Mouse (Mus musculus) CD8-positive naive resting alpha-beta T cell, adult 2 months (primary cell): ENCODE measurements at regions not wholly inside any gene's neighbourhood (a gene's known extent, or its start where the extent isn't known, plus 50 kb on each side); places are given as distances from the start of the nearest gene placed in this dataset.
A peak's percentile ranks its signal among the peaks of the same experiment; 100 is the strongest.
"Not testable (repeated sequence)": the region's sequence is repeated elsewhere in the genome, so short reads cannot be mapped to it uniquely, and the experiment has no call there.

ENCODE experiments used
- DNase-seq, 2 experiments: peaks; one replicate each; pipeline ENCODE4 v3.0.0; 2022; ENCODE audit warnings: low read depth in 2 of 2, low spot score in 2 of 2

DNA sequence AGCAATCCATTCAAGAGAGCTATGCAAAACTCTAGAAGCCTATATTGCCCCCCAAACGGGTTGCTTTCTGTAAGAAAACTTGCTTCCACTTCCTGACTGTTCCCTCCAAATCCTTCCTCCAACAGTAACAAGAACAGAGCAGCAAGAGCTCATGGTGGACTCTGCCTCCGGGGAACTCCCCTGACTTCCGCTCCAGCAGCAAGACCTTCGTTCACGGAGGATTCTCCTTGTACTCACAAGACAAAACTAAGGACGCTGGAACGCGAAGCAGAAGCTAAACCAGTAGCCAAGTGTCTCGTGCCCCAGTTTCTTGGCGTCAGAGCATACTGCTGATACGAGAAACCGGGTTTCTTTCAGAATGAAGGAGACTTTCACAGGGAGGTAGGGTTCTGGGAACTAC is 50.7 kb downstream of the H2al2a start:
- DNase-seq: no peak

DNA sequence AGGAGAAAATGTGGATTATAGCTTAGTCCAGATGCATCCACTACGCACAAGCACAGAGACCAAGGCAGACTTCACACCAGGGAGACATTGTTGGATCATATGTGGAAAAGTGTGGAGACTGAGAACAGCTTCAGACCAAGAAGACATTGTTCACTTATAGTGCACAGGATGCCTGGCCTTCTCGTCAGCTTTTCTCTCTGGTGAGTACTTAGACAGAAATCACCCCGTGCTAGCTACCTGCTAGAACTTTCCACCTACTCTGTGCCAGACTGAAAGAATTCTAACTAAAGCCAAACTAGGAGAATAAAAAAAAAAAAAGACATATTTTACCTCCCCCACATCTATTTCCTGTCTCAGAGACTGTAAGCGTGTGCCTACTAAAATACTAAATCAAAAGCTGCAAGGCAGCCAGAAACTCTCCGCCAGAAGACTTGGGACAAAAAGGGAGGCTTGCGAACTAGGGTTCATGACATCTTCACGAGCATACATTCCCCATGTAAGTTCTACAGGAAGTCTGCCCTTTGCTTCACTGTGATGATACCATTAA is 51.3 kb downstream of the H2al2a start:
- no peak for DNase-seq

DNA sequence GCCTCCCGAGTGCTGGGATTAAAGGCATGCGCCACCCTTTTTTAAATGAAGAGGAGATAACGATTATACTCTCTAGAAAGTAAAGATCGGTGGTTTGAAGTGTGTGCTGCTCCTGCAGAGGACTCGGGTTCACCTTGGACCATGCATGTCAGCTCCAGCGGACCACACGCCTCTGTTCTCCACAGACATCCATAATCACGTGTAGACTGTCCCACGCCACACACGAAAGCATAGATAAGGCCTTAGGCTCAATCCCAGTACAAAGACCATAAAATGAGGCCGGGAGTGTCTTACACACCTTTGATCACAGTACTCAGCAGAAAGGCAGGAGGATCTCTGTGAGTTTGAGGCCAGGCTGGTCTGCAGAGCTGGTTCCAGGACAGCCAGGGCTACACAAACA is 53.3 kb downstream of the H2al2a start:
- DNase-seq: no peak

DNA sequence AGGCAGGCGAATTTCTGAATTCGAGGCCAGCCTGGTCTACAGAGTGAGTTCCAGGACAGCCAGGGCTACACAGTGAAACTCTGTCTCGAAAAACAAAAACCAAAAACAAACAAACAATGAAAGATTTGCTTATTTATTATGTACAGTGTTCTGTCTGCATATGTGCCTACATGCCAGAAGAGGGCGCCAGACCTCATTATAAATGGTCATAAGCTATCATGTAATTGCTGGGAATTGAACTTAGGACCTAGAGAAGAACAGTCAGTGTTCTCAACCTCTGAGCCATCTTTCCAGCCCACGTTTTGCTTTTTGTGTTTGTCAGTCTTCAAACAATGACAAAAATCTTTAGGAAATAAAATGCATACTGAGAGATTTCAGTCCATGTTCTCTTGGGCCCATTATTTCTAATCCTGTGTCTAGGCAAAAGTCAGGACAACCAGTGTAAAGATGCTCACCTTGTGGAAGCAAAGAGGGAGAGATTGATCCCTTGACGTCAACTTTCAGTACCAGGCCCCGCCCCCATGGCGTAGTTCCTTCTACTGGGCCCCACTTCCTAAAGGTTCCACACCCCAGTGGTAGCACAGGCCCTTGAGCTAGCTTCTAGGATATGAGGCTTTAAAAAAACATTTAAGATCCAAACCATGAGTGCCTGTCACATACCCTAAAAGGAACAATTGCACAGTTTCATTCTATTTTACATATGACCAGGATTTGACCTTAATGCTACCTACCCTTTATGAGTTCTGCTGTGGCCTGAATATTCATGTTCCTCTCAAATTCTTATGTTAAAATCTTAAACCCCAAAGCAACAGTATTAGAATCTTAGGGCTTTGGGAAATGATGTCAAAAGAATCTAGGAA is 54.0 kb downstream of the H2al2a start:
- peak in 1 of 2 experiments; percentile 9 for DNase-seq

DNA sequence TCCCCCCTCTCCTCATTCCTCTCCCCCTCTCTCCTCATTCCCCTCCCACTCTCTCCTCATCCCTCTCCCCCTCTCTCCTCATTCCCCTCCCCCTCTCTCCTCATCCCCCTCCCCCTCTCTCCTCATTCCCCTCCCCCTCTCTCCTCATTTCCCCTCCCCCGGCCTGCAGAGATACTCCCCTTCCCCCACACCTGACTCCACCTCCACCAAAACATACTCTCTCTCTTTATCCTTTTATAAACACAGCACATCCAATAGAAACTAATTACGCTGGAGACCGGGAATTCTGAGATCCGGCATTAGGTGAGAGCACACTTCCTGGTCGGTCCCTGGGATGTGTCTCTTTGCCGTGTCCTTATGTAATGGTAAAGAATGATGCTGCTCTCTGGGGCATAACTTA is 54.8 kb downstream of the H2al2a start:
- DNase-seq: no peak

DNA sequence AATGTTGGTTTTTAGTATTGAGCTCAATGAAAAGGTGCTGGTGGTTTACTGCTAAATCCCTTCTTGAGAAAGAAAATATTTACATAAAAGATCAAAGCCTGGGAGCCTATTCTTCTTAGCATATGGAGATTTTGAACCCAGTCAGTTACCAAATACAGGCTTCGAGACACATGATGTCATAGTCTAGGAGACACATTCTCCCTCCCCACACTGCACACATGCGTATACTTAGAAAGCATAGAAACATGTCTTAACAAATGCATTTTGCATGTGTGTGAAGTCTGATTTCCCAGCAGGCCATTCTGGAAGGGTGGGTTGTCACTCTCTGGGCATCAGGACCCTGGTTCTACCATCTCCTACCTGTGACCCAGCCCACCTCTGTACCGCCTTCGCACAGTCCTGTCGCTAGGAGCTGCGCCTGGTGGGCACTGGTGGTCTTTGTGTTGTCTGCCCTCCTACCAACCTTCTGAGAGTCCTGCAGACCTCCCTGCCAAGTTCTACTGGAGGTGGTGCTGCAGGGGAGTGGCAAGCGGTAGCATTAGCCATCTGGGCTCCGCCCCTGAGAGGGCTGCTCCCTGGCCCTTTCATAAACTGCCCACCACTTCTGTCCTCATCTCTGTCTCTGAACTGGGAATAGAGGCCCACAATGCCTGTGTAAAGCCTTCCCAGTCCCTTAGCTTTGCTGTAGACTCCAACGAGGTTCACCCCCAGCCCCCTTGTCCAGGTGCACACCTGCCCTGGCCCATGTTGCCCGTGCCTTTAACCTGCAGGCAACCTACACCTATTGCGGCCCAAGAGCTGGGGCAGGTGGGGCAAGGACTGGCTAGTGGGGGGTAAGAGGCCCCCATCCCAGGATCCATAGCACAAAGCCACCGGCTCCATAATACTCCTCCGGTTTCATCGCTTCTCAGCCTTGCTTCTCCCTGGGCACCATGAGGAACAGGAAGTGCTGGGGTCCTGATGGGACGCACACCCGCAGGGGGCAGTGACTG is 56.6 kb downstream of the H2al2a start:
- not testable (repeated sequence) for DNase-seq

DNA sequence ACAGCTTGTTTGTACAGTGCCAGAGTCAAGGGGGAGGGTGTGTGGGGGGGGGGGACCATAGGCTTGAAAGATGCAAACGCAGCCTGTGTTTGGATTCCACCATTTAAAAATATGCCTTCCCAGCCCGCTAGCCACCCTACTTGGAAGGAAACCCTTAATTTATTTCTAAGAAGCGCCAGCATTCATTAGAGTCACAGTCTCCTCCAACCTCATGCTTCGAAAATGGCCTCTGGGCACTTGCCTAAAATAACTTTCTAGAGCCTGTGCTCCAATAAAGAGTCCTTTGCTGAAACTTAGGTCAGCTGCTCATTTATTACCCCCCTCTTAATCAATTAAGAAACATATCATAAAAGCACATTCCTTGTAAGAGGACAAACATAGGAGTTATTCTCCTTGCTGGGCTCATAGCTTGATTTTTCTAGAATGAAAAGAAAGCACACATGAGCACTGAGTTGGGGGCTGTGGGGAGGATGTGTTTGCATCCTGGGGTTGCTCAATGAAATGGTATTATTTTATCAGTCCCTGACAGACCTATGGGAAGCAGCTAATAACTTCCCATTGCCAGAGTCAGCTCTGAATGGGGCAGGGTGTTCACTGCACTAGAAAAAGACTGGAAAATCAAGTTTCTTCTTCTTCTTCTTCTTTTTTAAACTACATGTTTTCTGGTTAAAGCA is 57.4 kb downstream of the H2al2a start:
- no peak for DNase-seq

DNA sequence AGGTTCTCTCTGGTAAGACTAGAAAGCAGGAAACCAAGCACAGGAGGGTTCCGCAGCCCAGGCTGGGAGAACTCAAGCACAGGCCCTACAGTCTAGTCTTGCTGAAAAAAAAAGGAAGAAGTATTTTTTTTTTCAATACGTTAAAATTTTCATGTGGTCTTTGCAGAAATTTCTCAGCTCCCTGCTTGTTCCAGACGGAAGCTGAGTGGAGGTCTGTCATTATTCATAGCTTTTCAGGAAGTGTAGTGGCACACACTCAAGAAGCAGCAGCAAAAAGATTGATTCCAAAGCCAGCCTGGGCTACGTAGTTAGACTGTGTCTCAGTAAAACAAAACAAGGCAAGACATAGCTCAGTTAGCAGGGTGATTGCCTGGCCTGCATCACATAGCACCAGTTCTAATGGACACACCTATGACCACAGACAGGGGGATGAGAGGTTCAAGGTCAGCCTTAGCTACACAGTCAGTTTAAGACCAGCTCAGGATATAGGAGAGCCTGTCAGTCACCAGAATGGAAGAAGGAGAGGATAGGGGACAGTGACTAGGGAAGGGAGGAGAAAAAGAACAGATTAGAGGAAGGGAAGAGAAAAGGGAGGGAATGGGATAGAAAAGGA is 60.1 kb downstream of the H2al2a start:
- DNase-seq: no peak

DNA sequence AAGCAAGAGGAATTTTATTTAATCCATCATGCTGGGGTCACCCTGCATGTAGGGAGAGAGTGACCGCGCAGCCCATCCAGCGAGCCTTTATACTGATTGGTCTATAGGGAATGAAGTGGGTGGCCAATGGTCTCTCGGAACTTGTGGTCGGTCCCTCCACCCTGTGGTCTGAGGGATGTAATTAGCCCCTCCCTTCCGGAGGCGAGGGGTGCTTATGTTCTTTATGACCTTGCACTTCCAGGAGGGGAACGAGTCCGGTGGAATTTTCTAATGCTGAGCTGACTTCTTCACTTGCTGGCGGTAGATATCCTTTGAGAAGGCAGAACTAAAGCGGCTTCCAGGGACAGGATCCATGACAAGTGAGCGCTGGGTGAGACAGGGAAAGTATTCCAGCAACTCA is 60.8 kb downstream of the H2al2a start:
- no peak for DNase-seq

DNA sequence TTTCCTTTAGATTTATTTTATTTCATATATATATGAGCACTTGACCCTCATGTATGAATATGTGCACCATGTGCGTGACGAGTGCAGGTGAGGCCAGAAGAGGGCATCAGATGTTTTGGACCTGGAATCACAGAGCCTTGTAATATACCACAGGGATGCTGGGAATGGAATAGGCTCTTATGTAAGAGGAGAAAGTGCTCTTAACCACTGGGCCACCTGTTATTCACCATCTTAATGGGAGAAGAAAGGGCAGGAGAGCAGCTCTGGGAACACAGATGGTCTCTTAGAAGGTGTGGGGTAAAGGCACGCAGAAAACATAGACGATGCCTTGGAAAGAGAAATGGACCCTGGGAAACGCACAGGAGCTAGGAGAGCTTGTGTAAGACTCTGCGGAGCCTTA is 61.3 kb downstream of the H2al2a start:
- no peak for DNase-seq

DNA sequence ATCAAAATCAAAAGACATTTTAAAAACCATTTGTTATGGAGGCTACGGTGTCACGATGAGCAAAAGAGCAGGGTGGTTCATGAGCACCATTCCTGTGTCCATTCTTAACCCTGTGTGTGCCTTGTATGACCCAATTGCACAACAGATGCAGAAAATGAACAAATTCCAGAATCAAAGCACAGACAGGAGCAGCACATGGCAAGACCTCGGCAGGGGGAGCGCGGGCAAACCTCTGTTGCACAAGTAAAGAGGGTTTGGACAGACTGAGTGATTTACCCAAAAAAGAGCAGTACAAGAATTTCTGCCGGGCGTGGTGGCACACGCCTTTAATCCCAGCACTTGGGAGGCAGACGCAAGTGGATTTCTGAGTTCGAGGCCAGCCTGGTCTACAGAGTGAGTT is 62.1 kb downstream of the H2al2a start:
- DNase-seq: no peak

DNA sequence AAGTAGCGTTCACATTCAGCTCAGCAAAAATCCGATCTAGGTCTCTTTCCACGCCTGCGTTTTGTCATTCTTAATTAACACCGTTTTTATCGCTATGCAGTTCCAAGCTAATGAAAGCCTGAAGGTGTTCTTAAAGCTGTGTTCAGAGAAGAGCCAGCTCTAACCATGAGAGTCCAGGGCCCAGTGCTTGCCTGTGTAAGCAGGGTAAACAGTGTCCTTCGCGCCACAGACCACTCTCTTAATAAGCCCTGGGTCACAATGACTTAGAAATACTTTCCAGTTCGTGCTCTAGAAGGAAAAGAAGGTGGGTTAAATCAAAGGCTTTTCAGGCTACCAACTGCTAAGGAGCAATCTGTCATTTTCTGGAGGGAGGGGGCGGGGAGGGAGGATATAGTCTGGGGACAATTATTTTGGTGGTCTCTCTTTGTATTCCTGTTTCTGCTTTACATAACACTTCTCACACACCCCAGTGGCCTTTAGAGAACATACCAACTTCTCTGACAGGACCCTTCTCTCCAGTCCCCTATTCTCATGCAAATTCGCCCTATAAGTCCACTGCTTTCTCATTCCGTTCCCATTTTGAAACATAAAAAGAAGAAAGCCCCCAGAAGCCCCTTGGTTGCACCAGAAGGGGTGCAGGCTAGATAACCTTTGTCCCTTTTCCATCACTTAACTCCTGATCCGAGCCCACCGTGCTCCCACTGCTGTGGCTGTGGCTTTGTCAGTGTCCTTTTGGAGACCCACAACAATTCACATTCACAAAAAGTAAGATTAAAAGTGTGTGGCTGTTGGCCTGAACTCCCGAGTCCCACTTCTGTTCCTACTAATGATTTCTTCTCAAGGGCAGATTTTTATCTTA is 63.6 kb downstream of the H2al2a start:
- no peak for DNase-seq

DNA sequence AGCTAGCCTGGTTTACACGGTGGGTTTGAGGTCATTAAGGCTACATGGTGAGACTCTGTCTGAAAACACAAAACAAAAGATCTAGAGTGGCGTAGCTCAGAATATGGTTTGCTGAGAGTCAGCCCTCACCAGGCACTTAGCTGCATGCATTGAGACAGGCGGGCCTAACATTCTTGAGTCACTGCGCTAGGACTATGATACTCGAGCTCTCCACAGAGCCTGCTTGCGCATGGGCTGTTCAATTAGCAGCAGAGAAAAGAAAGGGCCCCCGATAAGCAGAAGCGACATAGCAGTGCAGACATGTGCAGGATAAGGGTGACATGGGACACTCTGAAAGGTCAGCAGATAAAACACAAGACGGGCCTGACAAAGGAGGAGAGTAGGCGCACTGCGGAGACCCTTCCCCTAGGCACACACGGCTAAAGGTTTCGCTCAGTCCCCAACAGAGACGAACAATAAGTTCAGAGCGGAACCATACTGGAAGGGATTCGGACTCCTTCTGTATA is 64.3 kb downstream of the H2al2a start:
- DNase-seq: no peak

DNA sequence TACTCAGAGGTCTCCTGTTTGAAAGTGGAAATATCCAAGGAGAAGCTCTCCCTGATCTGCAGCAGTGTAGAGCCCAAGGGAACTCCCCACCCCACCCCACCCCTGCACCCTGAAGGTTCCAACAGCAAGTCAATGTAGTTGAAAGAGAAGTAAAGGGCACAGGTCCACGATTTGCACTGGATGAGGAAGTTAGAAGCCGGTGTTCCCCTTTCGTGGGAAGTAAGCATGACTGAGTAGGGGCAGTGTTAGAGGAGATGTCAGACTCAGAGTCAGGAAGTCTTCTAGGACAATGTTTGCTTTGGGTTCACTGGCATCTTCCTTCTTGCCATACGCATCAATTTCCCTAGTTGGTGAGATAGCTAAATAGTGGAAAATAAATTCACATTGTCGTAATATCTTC is 64.9 kb downstream of the H2al2a start:
- DNase-seq: no peak

DNA sequence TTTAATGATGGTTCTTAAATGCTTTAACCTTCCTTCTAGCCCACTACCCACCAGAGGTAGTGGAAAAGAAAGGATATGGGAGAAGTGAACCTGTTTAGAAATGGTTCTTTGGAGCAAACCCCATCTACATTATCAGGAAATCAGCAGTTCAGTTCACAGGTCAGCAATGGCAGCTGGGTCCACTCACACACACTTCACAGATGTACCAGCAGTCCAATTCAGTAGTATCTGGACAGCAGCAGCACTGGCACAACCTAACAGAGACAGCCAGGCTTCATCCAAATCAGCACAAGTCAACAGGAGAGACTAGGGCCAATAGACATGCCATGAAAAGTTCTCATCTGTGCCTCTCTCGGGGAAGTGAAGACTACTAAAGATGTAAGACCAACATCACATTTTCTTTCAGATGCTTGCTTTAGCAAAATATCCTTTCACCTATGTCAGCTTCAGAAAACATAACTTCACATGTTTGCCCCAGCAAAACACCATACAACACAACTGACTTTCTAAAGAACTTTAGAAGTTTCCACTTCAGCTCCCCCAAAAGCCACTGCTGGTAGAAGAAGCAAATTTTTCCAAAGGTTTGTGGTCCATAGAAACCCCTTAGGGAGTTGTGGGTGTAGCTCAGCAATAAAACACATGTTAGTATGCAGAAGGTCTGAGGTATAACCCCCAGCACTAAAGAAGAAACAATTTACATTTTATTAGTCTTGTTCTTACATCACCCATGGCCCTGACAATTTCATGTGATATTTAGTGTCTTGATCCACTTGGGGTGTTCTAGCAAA is 77.7 kb downstream of the H2al2a start:
- DNase-seq: no peak

DNA sequence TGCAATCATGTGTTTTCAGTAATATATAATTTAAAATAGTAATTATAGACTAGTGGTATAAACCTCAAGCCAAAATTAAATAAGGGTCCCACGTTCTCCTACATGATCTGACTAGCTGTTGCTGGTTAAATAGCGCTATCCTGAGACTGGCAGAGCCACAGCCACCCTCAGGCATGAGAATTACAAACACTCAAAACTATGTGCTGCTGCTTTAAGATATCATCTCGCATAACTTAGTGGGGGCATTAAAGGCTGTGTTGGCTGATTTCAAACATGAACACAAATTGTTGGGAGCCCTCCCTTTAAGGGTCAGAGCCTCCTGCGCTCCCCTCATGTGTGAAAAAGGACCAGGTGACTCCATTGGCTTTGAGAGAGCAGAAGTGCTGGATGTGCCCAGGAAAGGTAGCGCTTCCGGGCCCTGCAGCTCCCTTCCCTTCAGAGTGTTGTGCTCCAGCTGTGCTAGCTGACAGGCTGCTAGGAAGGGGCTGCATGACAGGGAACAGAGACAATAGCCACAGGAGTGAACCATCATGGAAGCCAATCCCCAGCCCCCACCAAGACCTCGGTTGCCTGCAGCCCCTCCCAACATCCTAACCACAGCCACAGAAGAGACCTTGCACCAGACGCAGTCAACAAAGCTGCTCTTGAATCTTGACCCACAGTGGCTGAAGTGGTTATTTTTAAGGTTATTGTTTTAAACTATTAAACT is 79.4 kb downstream of the H2al2a start:
- no peak for DNase-seq

DNA sequence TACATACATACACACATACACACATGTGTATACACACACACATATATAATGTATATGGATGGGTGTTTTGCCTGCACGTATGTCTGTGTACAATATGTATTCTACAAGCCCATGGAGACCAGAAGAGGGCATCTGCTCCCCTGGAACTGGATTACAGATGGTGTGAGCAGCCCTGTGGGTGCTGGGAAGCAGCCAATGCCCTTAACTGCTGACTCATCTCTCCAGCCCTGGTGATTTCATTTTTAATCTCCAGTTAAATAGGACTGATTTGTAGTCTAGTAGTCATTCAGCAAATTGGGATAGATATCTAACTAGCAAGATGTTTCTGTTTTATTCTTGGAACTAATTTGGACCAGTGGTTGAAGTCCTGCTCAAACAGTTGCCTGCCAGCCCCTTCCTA is 94.1 kb downstream of the H2al2a start:
- DNase-seq: no peak

DNA sequence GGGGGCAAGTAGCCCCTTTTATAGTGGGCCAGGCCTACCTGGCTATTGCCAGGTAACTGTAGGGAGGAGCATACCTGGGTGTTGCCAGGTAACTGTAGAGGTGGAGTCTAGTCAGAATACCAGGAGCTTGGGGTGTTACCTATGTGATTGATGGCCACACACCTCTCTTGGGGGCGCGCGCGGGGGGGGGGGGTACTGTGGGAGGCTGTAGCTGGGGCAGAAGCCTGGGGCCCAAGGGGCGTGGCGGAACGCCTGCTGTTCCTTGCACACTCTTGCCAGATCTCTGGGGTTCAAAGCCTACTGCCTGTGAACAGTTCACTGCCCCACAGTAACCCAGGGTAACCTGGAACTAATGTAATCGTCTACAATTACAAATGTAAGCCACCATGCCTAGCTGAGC is 96.6 kb downstream of the H2al2a start:
- DNase-seq: no peak
